Mouse (Mus musculus) G1E (cell line): ENCODE measurements around the gene 4932411N23Rik.
"Not testable (repeated sequence)": the region's sequence is repeated elsewhere in the genome, so short reads cannot be mapped to it uniquely, and the experiment has no call there.

Experiments
- CTCF ChIP-seq: IDR thresholded peaks from 2 replicates; pipeline ENCODE4 v1.5.1; 2012; ENCODE audit warnings: low read depth, low read length, inconsistent platforms, mixed read lengths
- GATA1 ChIP-seq: IDR thresholded peaks from 2 replicates; pipeline ENCODE4 v1.6.1; 2012; ENCODE audit warnings: borderline replicate concordance, low read length, inconsistent platforms, mixed read lengths
- TAL1 ChIP-seq: conservative IDR thresholded peaks from 2 replicates; pipeline ENCODE4 v1.6.1; 2012; ENCODE audit warnings: low read depth, low read length, inconsistent platforms, mixed read lengths

GRCm38 (mm10) chrX:126774846-126775245 is 40.8 kb downstream of the 4932411N23Rik start:
- TF ChIP-seq GATA1, CTCF, TAL1: not testable (repeated sequence)
